Mouse (Mus musculus) heart, postnatal 0 days (tissue): Measurements from ENCODE around the gene Spatc1l.

Experiments used
- CTCF ChIP-seq: IDR thresholded peaks from 2 replicates; pipeline ENCODE4 v1.5.1; 2016; ENCODE audit warnings: antibody characterized with exemption, control low read depth, low read depth
- EP300 ChIP-seq: IDR thresholded peaks from 2 replicates; pipeline ENCODE4 v1.6.1; 2016; ENCODE audit warnings: antibody characterized with exemption, low read depth

DNA sequence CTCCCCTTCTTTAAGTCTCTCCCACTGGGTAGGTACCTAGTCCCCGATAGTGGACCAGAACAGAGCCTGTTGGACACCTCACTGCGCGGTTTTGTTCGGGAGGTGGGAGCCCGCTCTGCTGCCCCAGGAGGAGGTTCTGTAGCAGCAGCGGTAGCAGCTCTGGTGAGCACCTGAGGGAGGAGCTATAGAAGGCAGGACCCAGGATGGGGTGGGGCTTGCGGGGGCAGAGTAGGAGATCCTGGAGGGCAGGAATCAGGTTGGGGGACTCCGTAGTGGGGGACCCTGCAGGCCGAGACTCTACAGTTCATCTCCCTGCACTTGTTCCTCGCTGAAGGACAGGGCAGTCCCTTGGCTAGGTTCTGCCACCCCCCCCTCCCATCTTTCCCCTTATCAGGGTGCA is 22.1 kb downstream of the Spatc1l start:
- no peak for TF ChIP-seq CTCF
- TF ChIP-seq EP300 = no peak
